Mouse (Mus musculus) thymus, postnatal 0 days (tissue): ENCODE data around the gene Ppm1h. TPM values are rescaled to one million over a fixed set of nuclear protein-coding genes. Genes with fewer than 3 reads are reported as not detected.

Source experiments
- DNase-seq: peaks from one replicate; pipeline ENCODE4 v3.0.0-alpha.2; 2015; ENCODE audit warnings: low spot score
- microRNA counts: library from miRNA; unstranded; fragments of <30 nt; microRNA quantifications from one replicate; lab custom pipeline; 2015
- microRNA-seq: library from miRNA; unstranded; fragments of <30 nt; microRNA quantifications from one replicate; pipeline ENCODE4, GENCODE M21; 2016; ENCODE audit warnings: borderline number of aligned reads
- polyA plus RNA-seq: library from polyadenylated mRNA; unstranded; fragments of >200 nt; fragmentation: Nextera tagmentation; extraction: Ambion mirVana; gene quantifications from 2 replicates; pipeline ENCODE4 v1.2.1, GENCODE M21; 2015

The Ppm1h gene
- polyA plus RNA-seq, 1 experiment from 2014 or later: 67.8 TPM

- DNase-seq: no peak
Measured at GRCm38 (mm10) chr10:122994402-122995107, 316.0 kb downstream of the Ppm1h start.

MicroRNAs encoded within 50 kb of the gene (microRNA counts, 519-probe panel; counts per million panel counts)
- 8,388 counts per million, percentile 97 among the panel's probes with 10 or more counts for microRNA mmu-let-7i (lab: Ali Mortazavi, UCI)

Small RNA genes lying within 50 kb of the gene (microRNA-seq; reads per million reads assigned to microRNA genes)
- gene Mir6412 (not detected), gene Mir8104 (not detected), gene Mirlet7i (25,322 reads per million, percentile 98 among the genes with 10 or more reads in this experiment)

Other genes starting within 250 kb of the Ppm1h start
- 0.90 and 1.5 TPM in 2 replicates for gene Avpr1a, start 230.3 kb upstream of the Ppm1h start, polyA plus RNA-seq